Mouse (Mus musculus) embryo, embryonic 9.5 days (tissue): ENCODE results near the gene Rcn3.

Source experiments
- DNase-seq: peaks from one replicate; pipeline ENCODE4 v3.0.0-alpha.2; 2017; ENCODE audit errors: extremely low spot score

The Rcn3 gene

DNA sequence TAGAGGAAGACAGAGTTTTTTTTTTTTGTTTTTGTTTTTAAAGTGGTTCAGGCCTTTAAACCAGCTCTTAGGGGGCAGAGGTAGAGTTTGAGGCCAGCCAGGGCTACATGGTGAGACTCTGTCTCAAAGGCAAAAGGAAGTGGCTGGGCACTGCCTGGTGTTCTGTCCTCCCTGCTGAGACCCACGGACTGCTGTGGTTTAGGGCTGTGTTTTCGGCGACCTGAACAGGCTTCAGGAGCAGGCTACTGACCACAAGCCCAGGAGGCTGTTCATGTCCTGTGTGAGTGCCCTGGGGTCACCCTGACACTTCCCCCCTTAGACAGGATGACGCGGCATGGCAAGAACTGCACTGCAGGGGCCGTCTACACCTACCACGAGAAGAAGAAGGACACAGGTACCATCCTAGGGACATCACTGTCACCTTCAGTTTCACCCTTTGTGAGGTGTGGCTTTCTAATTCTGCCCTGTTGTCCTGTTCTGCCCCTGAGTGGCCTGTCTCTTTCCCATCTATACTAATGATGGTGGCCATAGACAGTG, 18.8 kb downstream of the Rcn3 start:
- DNase-seq = no peak

DNA sequence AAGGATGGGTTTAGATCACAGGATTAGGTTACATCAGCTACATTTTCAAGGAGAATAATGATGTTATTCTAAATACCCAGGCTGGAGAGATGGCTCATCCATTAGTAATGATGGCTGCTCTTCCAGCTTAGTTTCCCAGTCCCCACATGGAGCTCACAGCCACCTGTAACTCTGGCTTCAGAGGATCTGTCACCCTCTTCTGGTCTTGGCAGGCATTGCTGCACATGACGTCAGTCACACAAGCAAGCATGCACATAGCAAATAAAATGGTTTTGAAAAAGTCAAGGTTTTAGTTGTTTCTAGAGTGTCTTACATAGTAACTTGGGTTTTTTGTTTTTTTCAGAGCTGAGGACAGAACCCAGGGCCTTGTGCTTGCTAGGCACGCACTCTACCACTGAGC, 19.8 kb downstream of the Rcn3 start:
- DNase-seq = no peak

DNA sequence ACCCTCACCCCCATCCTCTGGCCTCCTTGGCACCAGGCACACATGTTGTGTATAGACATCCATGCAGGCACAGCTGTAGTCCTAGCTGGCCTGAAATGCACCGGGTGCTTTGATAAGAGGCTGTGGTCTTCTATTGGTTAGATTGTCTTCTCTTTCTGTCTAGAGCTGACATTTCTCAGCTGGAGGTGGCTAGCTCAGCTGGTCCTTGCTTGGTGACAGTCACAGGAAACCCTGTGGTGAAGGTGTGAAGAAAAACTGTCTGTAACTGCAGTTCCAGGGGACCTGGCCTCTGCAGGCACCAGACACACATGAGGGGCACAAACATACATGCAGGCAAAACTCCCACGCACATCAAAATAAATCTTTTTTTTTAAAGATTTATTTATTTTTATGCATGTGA, 22.4 kb downstream of the Rcn3 start:
- no peak for DNase-seq

DNA sequence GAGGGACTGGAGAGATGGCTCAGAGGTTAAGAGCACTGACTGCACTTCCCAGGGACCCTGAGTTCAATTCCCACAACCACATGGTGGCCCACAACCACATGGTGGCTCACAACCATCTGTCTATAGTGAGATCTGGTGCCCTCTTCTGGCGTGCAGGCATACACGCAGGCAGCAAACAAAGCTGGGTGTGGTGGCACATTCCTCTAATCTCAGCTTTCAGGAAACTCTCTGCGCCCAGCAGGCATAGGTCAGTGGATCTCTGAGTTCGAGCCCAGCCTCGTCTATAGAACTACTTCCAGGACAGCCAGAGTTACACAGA, 24.1 kb downstream of the Rcn3 start:
- peak; percentile 62 for DNase-seq

DNA sequence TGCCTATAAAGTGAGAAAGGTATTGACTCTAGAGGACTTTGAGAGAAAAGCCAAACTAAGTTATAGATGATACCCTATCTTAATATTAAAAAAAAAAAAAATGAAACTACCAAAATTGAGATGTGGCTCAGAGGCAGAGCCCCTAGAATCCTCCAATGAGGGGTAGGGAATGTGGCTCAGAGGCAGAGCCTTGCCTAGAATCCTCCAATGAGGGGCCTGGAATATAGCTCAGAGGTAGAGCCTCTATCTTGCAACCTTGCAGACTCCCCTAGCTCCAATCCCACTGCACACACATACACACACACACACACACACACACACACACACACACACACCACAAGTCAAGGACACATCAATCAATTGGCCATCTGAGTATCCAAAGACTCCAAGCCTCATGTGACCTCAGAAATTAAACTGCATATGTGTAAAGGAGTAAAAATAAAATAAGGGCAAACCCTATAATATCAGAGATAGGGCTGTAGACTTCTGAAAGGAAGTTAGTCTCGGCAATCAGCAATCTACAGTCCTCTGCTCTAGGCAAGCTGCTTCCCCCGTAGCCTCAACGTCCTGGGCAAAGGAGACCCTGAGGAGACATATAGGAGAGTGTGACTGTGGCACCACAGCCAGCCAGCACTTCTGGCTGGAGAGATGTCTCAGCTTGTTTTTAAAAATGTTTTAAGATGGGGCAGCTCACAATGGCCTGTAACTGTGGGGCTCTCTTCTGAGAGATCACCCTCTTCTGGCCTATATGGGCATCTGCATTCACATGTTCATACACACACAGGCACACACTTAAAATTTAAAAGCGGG, 24.6 kb downstream of the Rcn3 start:
- DNase-seq = no peak

DNA sequence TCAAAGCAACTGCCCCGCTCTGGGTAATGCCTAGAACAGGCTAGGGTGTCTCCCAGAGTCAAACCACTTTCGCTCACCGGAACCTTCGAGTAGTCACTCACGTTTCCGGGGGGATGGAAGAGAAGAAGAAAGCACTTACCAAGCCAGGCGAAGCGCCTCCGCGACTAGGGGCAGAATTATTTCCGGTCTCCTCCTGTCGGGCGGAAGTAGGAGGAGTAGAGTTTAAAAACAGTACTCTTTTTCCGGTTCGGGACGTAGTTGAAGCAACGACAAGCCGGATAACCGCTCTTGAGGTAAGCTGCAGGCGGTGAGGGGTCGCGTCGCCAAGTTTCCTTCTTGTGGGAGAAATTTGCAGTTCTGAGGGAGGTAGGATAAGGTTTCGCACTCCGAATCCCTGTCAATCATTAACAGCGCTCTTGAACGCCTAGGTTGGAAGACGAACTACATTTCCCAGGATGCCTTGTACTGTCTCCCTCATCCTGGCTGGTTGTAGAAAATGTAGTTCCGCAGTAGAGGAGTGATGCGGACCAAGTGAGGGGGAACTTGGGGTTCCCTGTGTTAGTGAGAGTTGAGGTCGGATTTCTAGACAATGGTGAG, 29.7 kb downstream of the Rcn3 start, which contains the start of the genes Nosip and Prrg2:
Nosip (plus strand) TSS at position 191 of the 597 bp plus-strand sequence.
Prrg2 (minus strand) TSS at position 439 of the 597 bp plus-strand sequence.
- DNase-seq = peak; percentile 97

DNA sequence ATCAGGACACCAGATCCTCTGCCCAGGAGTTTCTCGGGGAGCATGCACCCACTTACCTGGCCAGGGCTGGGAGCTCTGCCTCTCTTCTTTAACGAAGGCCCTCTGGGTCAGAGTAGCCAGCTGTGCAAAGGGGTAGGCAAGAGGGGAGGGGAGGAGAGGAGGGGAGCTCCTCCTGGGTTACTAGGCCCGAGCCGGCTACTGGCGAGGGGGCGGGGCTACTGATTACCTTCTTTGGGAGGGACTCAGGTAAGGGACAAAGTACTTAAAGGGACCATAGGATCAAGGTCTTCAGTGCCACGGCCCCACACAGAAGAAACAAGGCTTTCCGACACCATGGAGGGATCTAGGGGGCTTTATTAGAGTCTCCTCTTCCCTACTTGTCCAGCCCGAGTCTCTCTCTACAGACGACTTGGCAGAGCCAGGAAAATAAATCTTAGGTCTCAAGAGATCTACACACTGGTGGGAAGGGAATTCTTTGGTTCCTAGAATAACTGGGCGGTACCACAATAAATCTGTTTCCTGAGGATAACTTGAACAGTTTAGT, 30.4 kb downstream of the Rcn3 start:
- DNase-seq = peak; percentile 30

DNA sequence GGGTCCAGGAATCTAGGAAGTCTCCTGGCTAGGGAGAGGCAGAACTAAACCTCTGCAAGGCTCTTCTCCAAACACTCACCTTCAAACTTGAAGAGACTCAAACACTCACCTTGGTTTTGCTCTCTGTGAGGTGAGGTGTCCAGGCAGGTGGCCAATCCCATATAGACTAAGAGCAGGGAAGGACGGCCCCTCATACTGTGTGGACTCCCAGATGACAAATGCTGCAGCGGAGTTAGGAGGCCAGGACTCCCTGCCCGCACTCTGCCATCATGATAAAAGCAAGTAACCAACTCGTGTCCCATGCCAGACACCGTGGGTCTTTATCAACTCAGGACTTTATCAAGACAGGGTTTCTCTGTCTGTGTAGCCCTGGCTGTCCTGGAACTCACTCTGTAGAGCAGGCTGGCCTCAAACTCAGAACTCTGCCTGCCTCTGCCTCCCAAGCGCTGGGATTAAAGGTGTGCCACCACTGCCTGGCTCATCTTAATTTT, 31.3 kb downstream of the Rcn3 start:
- no peak for DNase-seq

DNA sequence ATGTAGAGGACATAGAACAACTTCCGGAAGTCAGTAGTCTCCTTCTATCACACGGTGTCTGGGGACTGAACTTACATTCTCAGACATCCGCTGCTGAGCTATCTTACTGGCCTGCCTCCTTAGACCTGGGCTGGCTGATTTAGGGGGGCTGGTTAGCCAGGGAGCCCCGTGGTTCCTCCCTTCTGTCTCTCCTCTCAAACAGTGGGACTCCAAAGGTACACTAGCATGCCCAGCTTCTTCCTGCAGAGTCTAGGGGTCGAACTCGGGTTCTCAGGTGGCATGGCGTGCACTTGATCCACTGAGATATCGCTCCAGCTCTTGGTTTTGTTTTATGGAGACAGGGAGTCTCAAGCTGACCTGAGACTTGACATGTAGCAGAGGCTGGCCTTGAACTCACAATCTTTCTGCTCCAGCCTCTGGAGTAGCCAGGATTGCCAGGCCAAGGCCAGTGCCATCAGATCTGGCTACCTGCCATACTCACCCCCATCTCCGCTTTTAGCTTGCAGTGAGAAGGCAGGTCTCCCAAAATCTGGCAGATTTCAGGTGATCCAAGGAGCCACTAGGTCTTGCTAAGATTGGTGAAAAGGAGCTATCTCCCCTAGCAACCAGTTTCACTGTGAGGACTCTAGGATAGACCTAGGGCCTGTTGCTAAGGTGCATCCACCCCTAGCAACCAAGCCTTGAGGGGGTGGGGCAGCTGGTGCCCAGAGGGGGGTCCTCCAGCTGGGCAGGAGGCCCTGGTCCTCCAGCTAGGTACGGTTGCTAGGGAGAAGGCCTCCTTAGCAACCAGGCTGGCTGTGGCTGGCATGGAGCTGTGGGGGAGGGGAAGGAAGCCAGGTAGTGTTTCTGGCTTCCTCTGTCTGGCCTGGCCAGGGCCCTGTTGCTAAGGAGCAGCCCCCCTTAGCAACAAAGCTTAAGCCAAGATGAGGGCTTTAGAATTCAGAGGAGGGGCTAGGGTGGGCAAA, 33.1 kb downstream of the Rcn3 start:
- no peak for DNase-seq

DNA sequence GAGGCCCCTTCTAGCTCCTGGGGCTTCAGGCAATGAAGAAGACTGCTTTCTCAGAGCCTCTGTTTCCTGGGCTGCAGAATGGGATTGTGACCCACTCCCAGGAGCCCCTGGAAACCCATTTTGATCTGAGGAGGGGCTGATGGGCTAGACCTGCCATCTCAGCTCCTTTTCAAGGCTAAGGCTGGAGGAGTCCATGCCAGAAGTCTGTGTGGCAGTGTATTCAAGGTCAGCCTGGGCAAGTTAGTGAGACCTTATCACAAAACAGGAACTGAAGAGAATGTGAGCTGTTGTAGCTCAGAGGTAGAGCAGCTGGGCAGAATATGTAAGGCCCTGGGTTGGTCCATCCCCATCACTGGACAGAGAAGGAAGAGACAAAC, 35.1 kb downstream of the Rcn3 start:
- no peak for DNase-seq

DNA sequence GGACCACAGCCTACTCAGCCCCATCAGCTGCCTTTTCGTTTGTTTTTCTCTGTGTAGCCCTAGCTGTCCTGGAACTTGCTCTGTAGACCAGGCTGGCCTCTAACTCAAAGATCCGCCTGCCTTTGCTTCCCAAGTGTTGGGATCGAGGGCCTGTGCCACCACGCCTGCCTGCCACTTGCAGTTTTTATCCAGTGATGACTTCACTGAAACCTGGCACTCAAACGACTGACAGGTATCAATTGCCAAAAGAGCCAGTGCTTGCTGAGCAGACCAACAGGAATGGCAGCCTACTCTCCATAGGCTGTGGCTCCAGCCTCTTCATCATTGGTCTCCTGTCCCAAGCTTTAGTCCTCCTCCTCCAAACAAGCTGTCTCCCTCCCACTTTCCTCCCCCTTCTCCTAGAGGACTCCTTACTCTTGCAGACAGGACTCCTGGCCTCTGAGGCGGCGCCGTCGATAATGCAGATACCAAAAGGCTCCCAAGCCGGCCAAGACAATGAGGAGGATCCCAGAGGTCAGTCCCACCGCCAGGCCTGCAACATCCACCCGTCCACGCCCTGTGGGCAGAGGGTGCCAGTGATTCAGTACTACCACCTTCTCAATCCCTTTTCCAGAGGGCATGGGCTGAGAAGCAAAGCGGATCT, 35.6 kb downstream of the Rcn3 start:
- DNase-seq = no peak

DNA sequence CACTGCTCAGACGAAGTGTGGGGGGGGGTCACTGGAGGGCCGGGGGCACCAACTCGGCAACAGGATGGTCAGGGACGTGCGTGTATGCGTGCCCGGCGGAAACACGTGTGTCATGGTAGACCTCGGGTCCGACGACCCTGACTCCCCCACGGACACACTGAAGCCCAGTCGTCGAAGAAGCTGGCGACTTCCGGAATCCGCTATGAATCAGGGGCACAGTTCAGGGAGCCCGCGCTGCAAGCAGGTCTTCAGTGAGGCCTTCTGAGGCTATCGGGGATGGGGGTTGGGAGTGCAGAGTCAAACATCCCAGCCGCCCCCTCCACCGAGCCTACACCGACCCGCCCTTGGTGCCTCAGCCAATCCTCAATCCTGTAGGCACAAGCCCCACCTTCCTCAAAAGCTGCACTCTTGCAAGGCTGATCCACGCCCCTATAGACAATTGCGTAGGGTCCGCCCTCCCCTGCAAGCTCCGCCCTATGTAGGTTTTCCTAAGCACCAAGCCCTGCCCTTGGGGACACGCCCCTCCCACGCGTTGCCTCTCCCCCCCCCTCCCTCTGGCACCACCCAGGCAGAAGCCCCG, 38.0 kb downstream of the Rcn3 start:
- peak; percentile 97 for DNase-seq

DNA sequence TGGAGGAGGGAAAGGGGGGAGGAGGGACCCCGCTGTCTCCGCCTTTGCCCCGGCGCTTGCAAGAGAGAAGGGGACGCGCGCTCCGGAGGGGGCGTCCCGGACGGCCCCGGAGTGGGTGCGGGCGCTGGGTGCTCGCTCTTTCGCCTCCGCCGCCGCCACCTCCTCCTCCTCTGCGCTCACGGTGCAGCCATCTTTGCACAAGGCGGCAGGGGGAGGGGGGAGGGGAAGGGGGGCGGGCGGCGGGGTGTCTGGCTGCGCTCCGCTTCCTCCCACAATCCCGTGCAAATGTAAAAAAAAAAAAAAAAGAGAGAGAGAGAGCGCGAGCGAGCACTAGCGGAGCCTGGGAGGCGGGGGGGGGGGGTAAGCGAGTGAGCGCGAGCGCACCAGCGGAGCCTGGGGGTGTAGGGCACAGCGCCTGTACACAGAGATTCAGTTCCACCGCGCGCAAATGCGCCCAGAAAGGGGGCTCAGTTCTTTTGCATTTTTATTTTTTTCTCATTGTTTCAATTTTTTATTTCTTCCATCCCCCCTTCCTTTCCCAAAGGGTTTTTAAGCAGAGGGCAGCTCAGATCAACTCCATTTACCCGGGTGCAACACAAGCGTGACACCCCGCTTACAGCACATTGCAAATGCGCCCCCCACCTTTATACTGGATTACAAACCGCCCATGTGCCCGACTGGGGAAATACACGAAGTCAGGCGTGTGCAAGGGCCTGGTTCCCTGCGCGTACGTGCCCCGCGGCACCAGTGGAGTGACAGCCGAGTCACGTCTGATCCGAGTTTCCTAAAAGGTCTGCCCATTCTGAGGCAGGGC, 38.7 kb downstream of the Rcn3 start:
- DNase-seq = peak; percentile 90

DNA sequence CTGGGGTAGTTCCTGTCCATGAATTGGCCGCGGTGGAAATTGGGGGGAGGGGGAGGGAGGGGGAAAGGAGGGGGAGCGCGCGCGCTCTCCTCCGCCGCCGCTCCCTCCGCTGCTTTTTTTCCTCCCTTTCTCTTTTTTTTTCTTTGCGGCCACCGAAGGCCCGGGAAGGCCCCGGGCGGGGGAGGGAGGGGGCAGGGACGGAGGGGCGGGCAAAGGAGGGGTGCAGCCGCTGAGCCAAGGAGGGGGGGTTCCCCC, 39.2 kb downstream of the Rcn3 start, which contains the start of gene Prr12:
Prr12 (minus strand) TSS at position 20 of the 255 bp plus-strand sequence.
- DNase-seq = no peak

DNA sequence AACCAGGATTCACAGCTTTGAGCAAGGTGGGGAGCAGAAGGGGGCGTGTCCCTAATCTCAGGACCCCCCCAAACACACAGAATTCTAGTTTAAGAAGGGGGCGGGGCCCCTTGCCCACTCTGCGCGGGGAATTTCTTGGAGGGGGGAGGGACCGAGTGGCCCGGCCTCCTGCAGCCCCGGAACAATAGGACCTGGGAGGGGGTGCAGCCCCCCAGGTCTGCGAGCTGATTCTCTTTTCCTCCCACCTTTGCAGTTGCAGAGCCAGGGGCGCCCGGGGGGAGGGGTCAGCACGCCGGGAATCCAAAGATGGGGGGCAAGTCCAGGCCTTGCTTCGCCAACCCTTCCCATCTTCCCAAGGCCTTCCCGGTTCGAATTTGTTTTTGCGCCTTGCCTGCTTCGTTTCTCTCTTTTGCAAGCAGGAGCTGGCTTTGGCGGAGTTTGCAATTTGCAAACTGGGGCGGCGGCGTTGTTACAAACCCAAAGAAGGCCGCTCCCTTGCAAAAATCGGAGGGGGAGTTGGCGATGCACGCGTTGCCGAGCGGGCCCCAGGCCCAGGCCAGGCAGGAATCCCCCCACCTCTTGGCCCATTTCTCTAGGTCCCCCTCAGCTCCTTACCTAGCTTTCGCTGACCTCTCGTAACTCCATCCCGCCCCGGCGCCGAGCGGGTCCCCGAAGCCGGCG, 39.7 kb downstream of the Rcn3 start:
- no peak for DNase-seq

DNA sequence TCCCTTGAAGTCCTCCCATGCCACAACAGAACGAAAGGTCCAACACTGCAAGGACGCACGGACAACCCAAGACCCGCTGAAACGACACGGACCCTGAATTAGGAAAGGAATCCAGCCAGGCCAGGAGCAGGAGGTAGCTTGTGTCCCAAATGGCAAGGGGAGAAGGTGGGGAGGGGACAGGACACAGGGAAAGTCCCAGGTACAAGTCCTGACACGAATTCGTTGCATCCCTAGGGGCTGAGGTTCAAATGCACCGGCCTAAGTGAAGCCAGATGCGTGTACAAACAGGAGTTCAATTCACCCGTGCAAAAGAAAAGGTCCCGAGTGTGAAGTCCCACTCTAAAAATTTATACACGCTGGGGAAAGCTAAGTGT, 40.4 kb downstream of the Rcn3 start:
- DNase-seq = peak; percentile 29

DNA sequence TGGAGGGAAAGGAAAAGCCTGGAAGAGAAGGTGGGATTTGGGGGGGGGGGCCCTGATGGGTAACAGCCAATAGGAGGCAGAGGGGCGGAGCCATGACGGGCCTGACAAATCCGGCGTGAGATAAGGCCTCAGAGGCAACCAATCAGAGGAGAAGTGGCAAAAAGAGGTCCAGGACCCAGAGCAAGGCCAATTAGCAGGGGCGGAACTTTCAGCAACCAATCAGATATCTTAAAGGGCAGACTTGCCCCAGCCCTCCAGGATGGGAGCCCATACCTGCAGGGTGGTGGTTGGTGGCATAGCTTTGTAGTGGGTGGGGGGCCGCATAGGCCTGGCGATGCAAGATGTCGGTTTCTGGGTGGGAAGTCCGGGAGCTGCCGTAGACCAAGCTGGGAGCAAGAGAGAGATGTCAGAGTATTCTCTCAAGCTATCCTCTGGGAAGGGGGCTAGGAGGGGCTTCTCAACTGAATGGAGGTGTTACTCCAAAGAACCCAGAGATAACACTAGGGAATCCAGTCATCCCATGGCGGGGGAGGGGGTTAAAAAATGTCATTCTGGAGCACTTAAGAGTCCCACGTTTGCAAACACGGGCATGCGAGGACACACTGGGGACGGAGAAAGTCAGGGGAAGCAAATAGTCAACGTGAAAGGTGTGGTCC, 40.9 kb downstream of the Rcn3 start:
- peak; percentile 88 for DNase-seq

DNA sequence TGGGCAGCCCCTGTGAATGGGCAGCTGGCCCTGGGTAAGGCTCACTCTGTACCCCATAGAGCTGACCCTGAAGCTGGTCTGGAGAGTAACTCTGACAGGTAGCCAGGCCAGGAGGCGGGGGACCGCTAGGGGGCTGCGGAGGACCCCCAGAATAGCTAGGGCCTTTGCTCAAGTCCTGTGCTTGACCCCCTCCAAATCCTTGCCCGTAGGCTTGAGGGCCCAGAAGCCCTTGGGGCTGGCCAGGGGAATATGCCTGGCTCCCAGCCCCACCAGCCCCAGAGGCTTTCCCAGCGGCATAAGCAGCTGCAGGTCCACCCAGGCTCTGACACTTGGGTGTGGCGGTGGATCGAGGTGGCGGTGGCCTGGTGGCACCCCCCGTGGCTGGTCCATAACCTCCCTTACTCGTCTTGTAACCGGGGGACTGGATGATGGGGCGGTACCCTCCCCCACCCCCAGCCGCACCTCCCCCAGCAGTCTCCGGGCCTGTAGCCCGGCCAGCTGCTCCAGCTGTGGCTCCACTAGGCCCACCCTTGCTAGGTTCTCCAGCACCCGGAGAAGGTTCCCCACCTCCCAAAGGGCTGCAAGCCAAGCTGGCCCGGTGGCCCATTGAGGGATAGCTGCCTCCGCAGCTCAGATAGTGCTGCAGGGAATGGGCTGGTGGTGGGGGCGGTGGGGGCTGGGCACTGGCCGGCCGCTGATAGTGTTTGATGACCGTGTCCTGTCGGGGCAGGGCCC, 42.9 kb downstream of the Rcn3 start:
- DNase-seq = no peak
